Mouse (Mus musculus): ENCODE measurements around the gene Cxcl1. TPM values are rescaled to one million over a fixed set of nuclear protein-coding genes. Genes with fewer than 3 reads are reported as not detected.

The Cxcl1 gene
- total RNA-seq, 4 experiments from 2014 or later, result 0.46 TPM; not detected in 3

DNA sequence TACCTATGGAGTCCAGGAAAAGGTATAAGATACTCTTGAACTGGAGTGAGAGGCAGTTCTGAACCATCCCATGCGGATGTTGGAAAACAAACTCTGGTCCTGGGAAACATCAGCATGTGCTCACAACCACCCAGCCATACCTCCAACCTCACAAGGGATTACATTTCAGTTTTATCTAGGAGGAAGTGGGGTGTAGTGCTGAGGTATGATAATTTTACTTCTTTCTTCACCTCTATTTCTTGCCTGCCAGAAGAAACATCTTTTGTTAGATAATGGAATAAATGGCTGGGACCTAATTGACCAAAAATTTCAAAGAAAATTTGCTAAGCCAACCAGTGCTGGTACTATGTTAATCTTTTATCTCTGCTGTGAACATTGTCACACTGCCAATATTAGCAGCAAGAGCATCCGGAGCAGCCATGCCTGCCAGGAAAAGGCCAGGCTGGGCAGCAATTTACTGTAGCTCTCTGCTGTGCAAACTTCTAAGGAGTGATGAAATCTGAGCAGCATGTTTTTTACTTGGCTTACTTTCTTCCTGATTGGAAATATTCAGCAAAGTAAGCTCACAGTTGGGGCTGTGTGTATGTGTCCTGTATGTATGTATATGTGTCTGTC, 6.3 kb upstream of the Cxcl1 start:
- no peak for DNase-seq (ENCODE audit: low spot score in 2 of 2)

DNA sequence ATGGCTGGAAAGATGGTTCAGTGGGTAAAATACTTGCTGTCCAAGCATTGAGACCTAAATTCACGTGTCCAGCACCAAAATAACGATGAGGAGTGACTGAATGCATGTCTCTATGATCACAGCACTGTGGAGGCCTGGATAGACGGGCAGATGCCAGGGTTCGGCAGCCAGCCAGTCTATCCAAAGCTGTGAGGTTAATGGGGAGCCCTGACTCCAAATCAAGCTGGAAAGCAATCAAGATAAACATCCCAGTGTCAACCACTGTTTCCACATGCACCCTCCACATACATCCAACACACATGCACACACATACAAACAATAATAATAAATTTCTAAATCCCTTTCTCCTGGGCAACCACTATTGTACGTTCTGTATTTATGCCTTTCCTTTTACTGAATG, 2.4 kb upstream of the Cxcl1 start:
- no peak for DNase-seq (ENCODE audit: low spot score in 2 of 2)

DNA sequence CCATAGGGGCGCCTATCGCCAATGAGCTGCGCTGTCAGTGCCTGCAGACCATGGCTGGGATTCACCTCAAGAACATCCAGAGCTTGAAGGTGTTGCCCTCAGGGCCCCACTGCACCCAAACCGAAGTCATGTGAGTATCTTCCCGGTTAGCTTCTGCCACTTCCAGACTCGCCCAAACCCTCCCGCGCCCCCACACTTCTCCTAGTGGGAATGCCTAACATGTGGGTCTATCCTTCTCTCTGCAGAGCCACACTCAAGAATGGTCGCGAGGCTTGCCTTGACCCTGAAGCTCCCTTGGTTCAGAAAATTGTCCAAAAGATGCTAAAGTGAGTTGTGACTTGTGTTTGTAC, 398 bp downstream of the Cxcl1 start:
- no peak for DNase-seq (ENCODE audit: low spot score in 2 of 2)

DNA sequence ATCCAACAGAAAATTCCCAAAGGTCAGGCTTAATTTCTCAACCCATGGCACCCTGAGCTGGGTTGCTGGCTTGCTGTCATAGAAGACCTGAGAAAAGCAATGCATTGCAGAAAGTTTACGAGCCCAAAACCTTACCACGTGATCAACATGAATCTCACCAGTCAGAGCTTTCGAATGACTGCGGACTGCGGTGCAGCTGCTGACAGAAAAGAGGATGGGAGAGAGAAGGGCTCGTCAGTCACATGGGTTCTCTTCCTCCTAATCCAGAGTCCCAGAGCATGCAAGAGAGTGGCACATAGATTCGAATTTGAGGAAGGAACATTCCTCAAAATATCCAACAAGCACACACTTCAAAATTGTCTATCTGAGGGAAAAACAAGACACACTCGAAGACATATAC, 3.2 kb downstream of the Cxcl1 start:
- no peak for DNase-seq (ENCODE audit: low spot score in 2 of 2)

DNA sequence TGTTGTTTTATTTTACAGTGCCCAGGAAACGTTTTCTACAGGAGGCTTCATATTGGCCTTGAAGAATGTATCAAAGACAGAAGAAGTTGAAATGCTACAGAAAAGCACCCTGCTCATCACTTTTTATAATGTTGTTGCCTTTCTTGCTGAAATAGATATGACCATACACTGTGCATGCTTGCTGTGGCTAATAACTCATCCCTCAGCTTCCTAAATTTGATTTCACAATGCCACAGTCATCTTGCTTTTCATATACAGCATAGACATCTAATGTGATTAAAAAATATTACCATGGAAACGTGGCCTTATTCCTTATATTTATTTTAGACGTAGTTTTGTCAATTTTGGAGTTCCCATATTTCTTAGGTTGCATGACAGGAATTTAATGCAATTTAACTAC, 6.4 kb downstream of the Cxcl1 start:
- DNase-seq (ENCODE audit: low spot score in 2 of 2), result no peak

DNA sequence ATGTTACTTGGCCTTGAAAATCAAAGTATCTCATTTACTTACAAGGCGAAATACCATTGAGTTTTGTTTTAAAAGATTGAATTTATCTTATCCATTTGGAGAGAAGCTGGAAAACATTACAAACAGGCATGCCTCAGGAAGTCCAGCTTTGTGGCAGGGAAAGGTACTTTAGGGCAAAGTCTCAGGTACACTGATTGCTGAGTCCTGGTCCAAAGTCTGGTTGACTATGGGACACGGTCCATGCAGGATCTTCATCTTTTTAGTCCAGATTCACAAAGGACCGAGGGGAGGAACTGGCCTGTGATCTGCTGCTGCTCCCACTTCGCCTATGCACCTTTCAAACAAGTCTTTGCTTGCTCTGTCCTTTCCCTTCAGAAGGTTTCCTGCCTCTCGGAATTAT, 8.3 kb downstream of the Cxcl1 start:
- DNase-seq (ENCODE audit: low spot score in 2 of 2), result no peak

DNA sequence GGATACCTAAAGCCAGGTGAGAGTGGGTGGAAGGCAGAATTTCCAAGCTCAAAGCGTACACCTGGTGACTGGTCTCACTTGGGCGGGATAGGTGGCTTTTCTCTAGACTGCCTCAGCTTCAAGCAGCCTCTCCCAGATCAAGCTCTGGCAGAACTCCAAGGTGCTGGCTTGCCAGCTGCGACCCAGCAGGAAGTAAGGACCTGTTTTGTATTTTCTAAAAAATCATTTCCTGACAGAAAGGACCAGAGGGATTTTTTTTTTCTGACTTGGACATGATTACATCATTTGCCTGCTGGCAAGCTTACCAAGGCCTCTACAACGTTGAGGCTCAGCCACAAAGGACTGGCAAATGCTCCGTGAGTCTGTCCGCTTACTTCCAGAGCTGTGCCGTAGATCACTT, 9.1 kb downstream of the Cxcl1 start:
- DNase-seq (ENCODE audit: low spot score in 2 of 2), result no peak

DNA sequence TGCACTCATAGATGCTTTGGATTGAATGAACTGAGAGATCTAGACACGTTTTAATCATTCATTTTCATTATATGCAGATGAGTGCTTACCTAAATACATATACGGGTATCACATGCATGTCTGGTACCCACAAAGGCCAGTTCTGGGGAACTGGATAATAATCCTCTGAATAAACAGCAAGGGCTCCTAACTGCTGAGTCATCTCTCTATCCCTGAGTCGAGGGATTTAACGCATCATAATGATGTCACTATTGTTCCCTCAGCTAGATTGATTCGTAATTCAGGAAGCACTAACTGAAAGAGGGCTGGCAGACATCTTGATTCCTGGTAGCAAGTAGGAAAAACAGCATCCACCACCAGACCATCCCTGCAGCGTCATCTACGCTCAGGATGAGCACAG, 9.6 kb downstream of the Cxcl1 start:
- DNase-seq (ENCODE audit: low spot score in 2 of 2), result no peak

DNA sequence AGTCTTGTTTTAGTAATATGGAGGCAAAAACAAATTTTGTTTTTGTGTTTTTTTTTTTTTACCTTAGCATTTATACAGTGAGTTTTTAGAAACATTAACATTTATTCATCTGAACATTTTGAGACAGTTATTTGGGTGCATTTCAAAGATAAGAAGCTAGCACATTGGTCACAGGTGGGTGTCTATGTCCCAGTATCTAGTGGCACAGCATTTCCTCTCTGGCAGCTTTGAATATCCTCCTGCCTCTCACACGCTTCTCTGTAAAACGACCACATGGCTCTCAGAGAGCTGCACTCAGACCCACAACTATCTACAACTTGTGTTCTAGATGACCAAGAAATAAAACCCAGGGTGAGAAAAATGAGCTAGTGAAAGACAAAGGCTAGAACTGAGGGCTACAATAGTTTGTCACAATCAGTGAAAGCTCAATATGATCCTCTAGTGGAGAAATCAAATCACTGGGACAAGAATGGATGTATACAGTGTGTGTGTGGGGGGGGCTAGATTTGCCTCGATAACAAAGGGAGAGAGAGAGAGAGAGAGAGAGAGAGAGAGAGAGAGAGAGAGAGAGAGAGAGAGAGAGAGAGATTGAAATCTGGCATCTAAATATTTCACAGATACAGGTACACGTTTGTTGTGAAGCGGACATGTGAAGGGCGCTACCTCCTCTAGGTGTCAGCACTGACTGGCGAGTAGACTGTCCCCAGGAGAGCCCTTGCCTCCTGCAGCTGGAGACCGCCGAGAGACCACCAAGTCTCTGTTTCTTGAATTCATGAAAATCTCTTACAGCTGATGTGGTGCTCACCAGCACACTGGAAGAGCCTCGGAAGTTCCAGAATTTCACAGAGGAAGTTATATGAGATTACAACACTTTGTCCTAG, 11.6 kb downstream of the Cxcl1 start:
- DNase-seq (ENCODE audit: low spot score in 2 of 2), result no peak

DNA sequence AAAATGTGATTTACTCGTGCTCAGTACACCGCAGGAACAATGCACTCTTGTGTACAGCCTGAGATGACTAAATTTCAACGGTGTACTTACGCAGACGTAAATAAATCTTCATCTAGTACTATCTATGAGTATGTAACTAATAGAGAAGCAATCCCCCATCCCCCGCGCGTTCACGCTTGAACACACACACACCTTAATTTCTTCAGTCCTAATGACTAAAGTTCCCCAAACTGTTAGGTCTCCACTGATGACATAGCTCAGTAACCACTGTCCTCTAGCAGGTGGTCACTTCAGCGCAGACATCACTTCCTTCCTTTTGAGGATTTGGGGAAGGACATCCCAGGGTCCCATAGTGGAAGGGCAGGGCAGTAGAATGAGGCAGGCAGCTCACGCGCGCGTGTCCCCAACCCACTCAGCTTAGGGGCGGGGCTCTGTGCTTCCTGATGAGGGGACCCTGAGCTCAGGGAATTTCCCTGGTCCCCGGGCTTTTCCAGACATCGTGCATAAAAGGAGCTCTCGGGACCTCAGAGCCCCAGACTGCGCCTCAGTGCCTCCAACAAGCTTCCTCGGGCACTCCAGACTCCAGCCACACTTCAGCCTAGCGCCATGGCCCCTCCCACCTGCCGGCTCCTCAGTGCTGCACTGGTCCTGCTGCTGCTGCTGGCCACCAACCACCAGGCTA, 12.4 kb downstream of the Cxcl1 start, which contains the start of gene Cxcl2:
Cxcl2 (plus strand) TSS at position 533 of the 682 bp plus-strand sequence.
- DNase-seq (ENCODE audit: low spot score in 2 of 2), result no peak

DNA sequence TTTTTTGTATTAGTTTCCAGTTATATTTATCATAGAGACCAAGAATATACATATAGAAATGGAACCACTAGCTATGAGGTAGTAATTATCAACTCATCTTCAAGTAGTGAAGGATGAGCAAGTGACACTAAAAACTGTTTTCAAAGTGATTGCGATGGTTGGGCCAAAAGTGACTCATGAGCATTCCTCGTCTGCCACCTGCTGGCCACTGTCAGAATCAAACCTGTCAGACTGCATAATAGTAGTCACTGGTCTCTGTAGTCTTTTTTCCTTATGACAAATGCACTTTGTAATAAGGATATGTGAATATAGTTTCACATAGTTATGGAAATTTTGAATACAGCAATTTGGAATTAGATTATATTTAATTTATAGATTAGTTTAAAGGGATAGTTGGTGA, 17.9 kb downstream of the Cxcl1 start:
- peak in 1 of 2 experiments; percentile 60 for DNase-seq (ENCODE audit: low spot score in 2 of 2)

DNA sequence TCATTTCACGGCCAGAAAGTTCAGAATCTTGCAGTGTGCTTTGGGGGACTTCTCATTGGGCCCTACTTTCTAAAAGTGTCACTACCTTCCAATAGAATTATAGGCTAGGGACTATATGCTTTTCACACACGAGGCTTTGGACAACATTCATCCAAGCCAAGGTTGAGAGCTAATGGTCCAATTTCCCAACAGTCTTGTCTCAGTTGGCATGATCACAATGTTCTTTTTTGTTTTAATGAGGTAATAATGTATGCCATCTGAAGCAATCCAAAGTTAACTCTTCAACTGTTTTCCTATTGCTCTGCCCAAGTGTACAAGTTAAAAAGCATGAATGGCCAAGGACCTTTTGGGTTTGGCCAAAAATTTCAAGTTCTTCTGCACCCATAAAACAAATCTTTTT, 28.5 kb downstream of the Cxcl1 start:
- DNase-seq (ENCODE audit: low spot score in 2 of 2), result no peak

DNA sequence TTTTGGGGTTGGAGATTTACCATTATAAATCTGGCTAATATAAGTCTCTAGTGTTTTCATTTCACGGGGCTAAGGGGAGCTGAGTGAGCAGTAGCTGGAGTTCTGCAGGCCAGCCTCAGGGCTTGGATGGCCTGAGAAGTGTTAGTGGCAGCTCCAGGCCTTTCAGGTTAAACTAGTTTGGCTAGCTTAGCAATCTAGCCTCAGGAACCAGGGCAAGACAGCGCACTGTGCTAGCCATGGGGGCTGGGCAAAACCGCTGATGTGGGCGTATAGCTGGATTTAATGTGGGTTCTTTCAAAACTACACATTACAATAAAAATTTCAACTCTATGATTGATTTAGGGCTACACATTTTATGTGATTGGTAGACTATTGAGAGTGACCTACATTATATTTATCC, 31.9 kb downstream of the Cxcl1 start:
- no peak for DNase-seq (ENCODE audit: low spot score in 2 of 2)

DNA sequence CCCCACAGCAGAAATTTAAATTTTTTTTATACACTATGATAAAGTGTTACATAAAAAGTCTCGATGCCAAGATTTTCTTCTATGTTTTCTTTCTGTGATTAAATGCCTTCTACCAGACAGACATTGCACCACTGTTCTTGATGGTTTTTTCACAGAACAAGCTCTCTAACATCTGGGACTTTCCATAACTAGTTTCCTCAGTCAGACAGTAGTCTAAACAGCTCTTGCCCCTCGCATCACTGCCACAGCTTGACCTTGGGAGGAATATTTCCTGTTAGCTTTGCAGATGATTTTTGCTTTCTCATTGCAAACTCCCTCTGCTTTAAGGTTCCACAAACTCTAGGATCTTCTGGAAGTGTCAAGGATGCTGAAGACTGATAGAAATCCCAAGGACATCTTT, 39.5 kb downstream of the Cxcl1 start:
- DNase-seq (ENCODE audit: low spot score in 2 of 2), result no peak

DNA sequence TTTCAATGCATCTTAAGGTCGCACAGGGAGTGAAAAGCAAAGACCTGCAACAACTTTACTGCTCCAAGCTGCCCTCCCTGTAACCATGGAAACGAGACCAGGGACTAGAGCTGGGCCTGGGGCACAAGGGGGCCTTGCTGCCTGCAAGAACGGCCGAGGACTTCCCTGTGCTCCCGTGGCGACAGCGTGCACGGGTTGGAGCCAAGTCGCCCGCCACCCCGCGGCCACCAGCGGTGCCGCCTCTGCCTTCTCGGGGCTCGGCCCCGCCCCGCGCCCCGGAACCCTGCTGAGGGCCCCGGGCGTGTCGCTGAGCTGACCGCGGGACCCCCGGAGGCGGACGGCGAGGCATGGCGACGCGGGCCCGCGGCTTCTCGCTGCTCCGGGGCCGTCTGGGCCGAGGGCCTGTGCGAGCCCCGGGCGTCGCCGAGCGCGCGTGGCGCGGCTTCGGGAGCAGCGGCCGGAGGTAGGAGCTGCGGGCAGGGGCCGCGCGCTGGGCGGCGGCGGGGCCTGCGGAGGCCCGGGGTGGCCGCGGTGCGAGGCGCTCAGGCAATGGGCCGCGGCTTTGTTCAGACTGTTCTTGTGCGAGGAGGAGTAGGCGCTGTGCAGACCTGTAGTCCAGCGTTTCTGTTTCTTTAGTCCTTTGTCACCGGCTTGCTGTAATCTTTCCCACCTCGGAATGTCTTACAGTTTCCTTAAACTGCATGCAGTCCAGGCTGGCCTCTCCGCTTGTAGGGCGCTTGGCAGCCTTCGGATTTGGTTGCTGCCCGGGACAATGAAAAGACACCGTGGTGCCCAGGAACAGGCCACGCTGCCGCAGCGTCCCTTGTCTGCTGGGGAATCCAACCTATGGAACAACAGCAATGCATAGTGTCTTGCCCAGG, 40.2 kb downstream of the Cxcl1 start, which contains the start of gene Mthfd2l:
Mthfd2l (plus strand) TSS at position 147 of the 881 bp plus-strand sequence.
- peak; percentile 47 to 55 for DNase-seq (ENCODE audit: low spot score in 2 of 2)

DNA sequence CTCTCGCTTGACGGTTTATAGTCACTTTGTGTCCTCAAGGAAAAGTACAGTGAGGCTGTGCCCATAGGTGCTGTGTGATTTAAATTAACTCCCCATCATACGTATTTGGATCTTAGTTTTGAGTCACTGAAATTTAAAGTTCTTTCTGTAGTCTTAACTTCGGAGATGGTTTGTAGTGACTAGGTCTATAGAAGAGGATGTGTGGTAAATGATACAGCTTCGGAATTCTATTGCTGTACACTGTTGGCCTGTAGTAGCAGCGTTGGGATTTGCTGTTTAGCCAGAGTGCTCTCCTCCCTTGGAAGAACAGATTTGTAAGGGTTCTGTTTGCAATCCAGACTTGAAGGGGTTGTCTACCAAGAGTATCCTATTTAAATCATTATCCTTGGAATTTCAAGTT, 40.9 kb downstream of the Cxcl1 start:
- no peak for DNase-seq (ENCODE audit: low spot score in 2 of 2)

DNA sequence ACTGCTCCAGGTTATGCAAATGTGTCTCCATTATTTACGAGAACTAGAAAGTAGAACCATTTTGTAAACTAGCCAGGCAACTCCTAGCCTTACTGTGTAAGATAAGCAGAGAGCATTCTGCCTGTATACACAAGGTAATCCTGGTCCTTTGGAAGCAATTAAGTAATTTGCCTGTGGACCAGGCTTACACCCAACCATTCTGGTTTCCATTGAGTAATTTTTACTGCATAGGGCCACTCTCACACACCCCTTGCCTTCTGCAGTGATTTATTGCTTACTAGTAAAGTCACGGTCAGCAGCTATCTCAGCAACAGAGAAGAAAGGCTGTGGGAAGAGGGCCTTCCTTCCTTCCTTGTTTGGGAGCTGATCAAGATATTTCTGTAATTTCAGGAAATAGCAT, 45.7 kb downstream of the Cxcl1 start:
- no peak for DNase-seq (ENCODE audit: low spot score in 2 of 2)

All from left cerebral cortex, adult 8-10 months (tissue).